Comparison of ENCODE assay signal across 9 mouse cellular contexts in the genomic region with DNA sequence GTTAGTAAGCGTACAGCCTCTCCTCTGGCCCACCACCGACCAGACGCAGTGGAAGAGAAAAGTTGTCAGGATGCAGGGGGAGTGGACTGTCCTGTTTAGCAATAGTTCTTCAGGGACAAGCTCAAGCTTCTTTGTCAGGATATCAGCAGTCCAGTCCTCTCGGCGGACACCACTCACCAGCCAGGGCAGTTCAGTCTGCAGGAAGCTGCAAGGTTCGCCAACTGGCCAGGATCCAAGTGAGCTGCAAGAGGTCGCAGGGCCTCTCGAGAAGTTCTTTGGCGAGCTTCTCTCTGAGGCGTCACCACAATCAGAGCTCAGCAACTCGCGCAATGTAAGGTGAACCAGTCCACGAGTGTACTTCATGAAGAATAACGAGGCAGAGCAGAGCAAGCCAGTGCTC. TPM values are rescaled to one million over a fixed set of nuclear protein-coding genes. Genes with fewer than 3 reads are reported as not detected.
DNase-seq lines count a peak whose midpoint lies in the region; ATAC-seq and TF ChIP-seq lines count a peak whose summit lies in the region.
"Had no signal": no experiment of that assay in that cellular context is flagged by ENCODE, and none has a peak within 500 bp of the region (broad histone marks: within the 10 kb centered on the region; RNA-seq: fewer than 3 reads in every experiment).

No protein-coding gene starts in this region.

- intact Hi-C loops in left cerebral cortex, postnatal 36 days (cut with DNase I), result no loop called here

- no peak overlapping the region for H3K9ac ChIP-seq in heart, embryonic 13.5 days
- no peak overlapping the region for H3K9ac ChIP-seq in liver, postnatal 0 days (replicated peaks)
- H3K9ac ChIP-seq: liver, embryonic 15.5 days had no signal

- TF ChIP-seq CTCF in liver, postnatal 0 days (IDR thresholded peaks at IDR 0.05; ENCODE audit: low read depth), result no peak

- DNase-seq in cerebellum, postnatal 10 days, result peak; percentile 57 to 63
- DNase-seq in cerebellum, adult 9-11 months, result no peak
- DNase-seq in NIH3T3 (ENCODE audit: low read depth), result peak; percentile 69
- DNase-seq in liver, postnatal 0 days, result peak; percentile 59
- DNase-seq in left cerebral cortex, postnatal 36 days (ENCODE audit: low spot score in 2 of 2), result no peak
- no peak for DNase-seq in right cerebral cortex, postnatal 25 days
- DNase-seq in frontal cortex, postnatal 36 days (ENCODE audit: low spot score in 2 of 2), result no peak

- TF ChIP-seq EP300 in liver, postnatal 0 days (IDR thresholded peaks at IDR 0.05; ENCODE audit: low read depth), result no peak

- WGBS in heart, embryonic 13.5 days, result 48% methylated on average over 14 of the region's 14 CpGs
- 65% methylated on average over 14 of the region's 14 CpGs for whole genome bisulfite sequencing in liver, postnatal 0 days (ENCODE audit: insufficient replicate concordance)

- peak overlapping the region; percentile 67 for H3K27ac ChIP-seq in heart, embryonic 13.5 days (replicated peaks)
- peak overlapping the region; percentile 53 for H3K27ac ChIP-seq in liver, postnatal 0 days (ENCODE audit: low read depth)
- H3K27ac ChIP-seq: liver, embryonic 15.5 days had no signal

- no peaks in the 10 kb centered on the region for H3K36me3 ChIP-seq in heart, embryonic 13.5 days
- H3K36me3 ChIP-seq in liver, postnatal 0 days (replicated peaks; ENCODE audit: insufficient read depth, low read length), result no peaks in the 10 kb centered on the region
- H3K36me3 ChIP-seq: liver, embryonic 15.5 days had no signal

- no peaks in the 10 kb centered on the region for H3K27me3 ChIP-seq in heart, embryonic 13.5 days (replicated peaks)
- no peaks in the 10 kb centered on the region for H3K27me3 ChIP-seq in liver, postnatal 0 days (ENCODE audit: insufficient read depth, low read length)
- H3K27me3 ChIP-seq: liver, embryonic 15.5 days had no signal

- H3K4me1 ChIP-seq in heart, embryonic 13.5 days, result peaks cover 32% of the 10 kb centered on the region
- no peaks in the 10 kb centered on the region for H3K4me1 ChIP-seq in liver, postnatal 0 days (ENCODE audit: insufficient read depth)

- ATAC-seq in heart, embryonic 13.5 days (ENCODE audit: extremely low read depth, insufficient number of reproducible peaks, low FRiP score, low TSS enrichment), result no peak
- no peak for ATAC-seq in liver, postnatal 0 days

- H3K9me3 ChIP-seq in heart, embryonic 13.5 days, result no peaks in the 10 kb centered on the region
- H3K9me3 ChIP-seq in liver, postnatal 0 days (ENCODE audit: low read length), result no peaks in the 10 kb centered on the region
- H3K9me3 ChIP-seq: liver, embryonic 15.5 days had no signal

- H3K4me2 ChIP-seq in heart, embryonic 13.5 days, result no peak overlapping the region
- H3K4me2 ChIP-seq in liver, postnatal 0 days (ENCODE audit: low read depth, low read length), result no peak overlapping the region
- H3K4me2 ChIP-seq: liver, embryonic 15.5 days had no signal

- H3K4me3 ChIP-seq in heart, embryonic 13.5 days, result no peak overlapping the region
- no peak overlapping the region for H3K4me3 ChIP-seq in liver, postnatal 0 days (ENCODE audit: low read depth, low read length)
- H3K4me3 ChIP-seq: liver, embryonic 15.5 days had no signal

RNA-seq across cellular contexts. Expression of a gene that starts 21.4 kb away (rescaled TPM):
- polyA plus RNA-seq in heart, embryonic 13.5 days (2015; fragmentation: Nextera tagmentation; extraction: Ambion mirVana), result 9.1 and 9.8 TPM in 2 replicates
- 3.3 and 4.4 TPM in 2 replicates for polyA plus RNA-seq in liver, postnatal 0 days (2015; fragmentation: Nextera tagmentation; extraction: Ambion mirVana)
- total RNA-seq in left cerebral cortex, postnatal 36 days (2021), result 10 to 100 TPM; 14.9 to 16.7 TPM

RNA-seq across cellular contexts. Expression of a gene that starts 34.4 kb away (rescaled TPM):
- polyA plus RNA-seq in heart, embryonic 13.5 days (2015; fragmentation: Nextera tagmentation; extraction: Ambion mirVana), result 5.3 and 5.4 TPM in 2 replicates
- 2.7 and 2.9 TPM in 2 replicates for polyA plus RNA-seq in liver, postnatal 0 days (2015; fragmentation: Nextera tagmentation; extraction: Ambion mirVana)
- 10 to 100 TPM; 13.9 to 16.5 TPM for total RNA-seq in left cerebral cortex, postnatal 36 days (2021)

RNA-seq across cellular contexts. Expression of a gene that starts 53.4 kb away (rescaled TPM):
- polyA plus RNA-seq in heart, embryonic 13.5 days (2015; fragmentation: Nextera tagmentation; extraction: Ambion mirVana), result 1.3 and 2.0 TPM in 2 replicates
- polyA plus RNA-seq in liver, postnatal 0 days (2015; fragmentation: Nextera tagmentation; extraction: Ambion mirVana), result 0.19 and 0.33 TPM in 2 replicates
- total RNA-seq in left cerebral cortex, postnatal 36 days (2021), result 100 to 1,000 TPM; 419 to 475 TPM

RNA-seq across cellular contexts. Expression of a gene that starts 55.0 kb away (rescaled TPM):
- 152 and 169 TPM in 2 replicates for polyA plus RNA-seq in heart, embryonic 13.5 days (2015; fragmentation: Nextera tagmentation; extraction: Ambion mirVana)
- 83.4 and 87.1 TPM in 2 replicates for polyA plus RNA-seq in liver, postnatal 0 days (2015; fragmentation: Nextera tagmentation; extraction: Ambion mirVana)
- 100 to 1,000 TPM in 1 of 2 experiments, 10 to 100 TPM in 1; 99.1 to 111 TPM for total RNA-seq in left cerebral cortex, postnatal 36 days (2021)

Comparison
In these comparisons a context has a peak if more than half of its experiments do, and no peak if none do; other contexts are left out.
1. DNase-seq: peak in cerebellum, postnatal 10 days (2 of 2), NIH3T3 (single experiment) and liver, postnatal 0 days (single experiment); none in cerebellum, adult 9-11 months (single experiment), left cerebral cortex, postnatal 36 days (0 of 2), right cerebral cortex, postnatal 25 days (single experiment) and frontal cortex, postnatal 36 days (0 of 2).